Mouse (Mus musculus) kidney, postnatal 0 days (tissue): ENCODE data around the gene Dad1. TPM values are rescaled to one million over a fixed set of nuclear protein-coding genes. Genes with fewer than 3 reads are reported as not detected.

ENCODE experiments used
- ATAC-seq: fragments of 200-750 bp; cut with Nextera tagmentation; replicated peaks from 2 replicates; pipeline ENCODE4 v1.8.0; 2017; ENCODE audit warnings: low read depth, moderate number of reproducible peaks, moderate TSS enrichment, moderate library complexity; ENCODE audit not compliant: low FRiP score
- DNase-seq: peaks from one replicate; pipeline ENCODE4 v3.0.0-alpha.2; 2016; ENCODE audit warnings: low spot score
- H3K27ac ChIP-seq: fragments of 300-500 bp; sonication (generic); 2 replicates; pipeline ENCODE4 v1.5.1; 2014; ENCODE audit warnings: mild to moderate bottlenecking
- H3K27me3 ChIP-seq: fragments of 300-500 bp; sonication (generic); 2 replicates; pipeline ENCODE4 v1.6.1; 2014; ENCODE audit warnings: low read length, mixed read lengths; ENCODE audit not compliant: insufficient read depth
- H3K36me3 ChIP-seq: fragments of 300-500 bp; sonication (generic); 2 replicates; pipeline ENCODE4 v1.6.1; 2014; ENCODE audit warnings: low read length, mixed read lengths; ENCODE audit not compliant: insufficient read depth
- H3K4me1 ChIP-seq: fragments of 300-500 bp; sonication (generic); replicated peaks from 2 replicates; pipeline ENCODE4 v1.6.1; 2014; ENCODE audit warnings: antibody characterized with exemption, low read length, mixed read lengths; ENCODE audit not compliant: insufficient read depth
- H3K4me2 ChIP-seq: fragments of 300-500 bp; sonication (generic); 2 replicates; pipeline ENCODE4 v1.6.1; 2014; ENCODE audit warnings: mild to moderate bottlenecking, low read length, moderate library complexity, mixed read lengths
- H3K4me3 ChIP-seq: fragments of 300-500 bp; sonication (generic); replicated peaks from 2 replicates; pipeline ENCODE4 v1.5.1; 2014; ENCODE audit warnings: low read depth, low read length
- H3K9ac ChIP-seq: fragments of 300-500 bp; sonication (generic); 2 replicates; pipeline ENCODE4 v1.6.1; 2014; ENCODE audit warnings: low read depth, low read length
- H3K9me3 ChIP-seq: fragments of 300-500 bp; sonication (generic); replicated peaks from 2 replicates; pipeline ENCODE4 v1.6.1; 2016; ENCODE audit warnings: low read length, inconsistent platforms, mixed read lengths
- CTCF ChIP-seq: IDR thresholded peaks from 2 replicates; pipeline ENCODE4 v1.5.1; 2016; ENCODE audit warnings: antibody characterized with exemption, low read depth, mild to moderate bottlenecking, moderate library complexity
- WGBS: fragments of 180-500 bp; shearing (Covaris S2); extraction: QIAGEN DNeasy Blood & Tissue Kit; methylation state at CpG from one replicate; pipeline ENCODE4 v1.1.7; 2014; 5-methylcytosine and 5-hydroxymethylcytosine counted together
- polyA plus RNA-seq: library from polyadenylated mRNA; unstranded; fragments of >200 nt; fragmentation: Nextera tagmentation; extraction: Ambion mirVana; gene quantifications from 2 replicates; pipeline ENCODE4 v1.2.1, GENCODE M21; 2015

Dad1 gene
- polyA plus RNA-seq, 1 experiment from 2014 or later: 545 TPM

DNA sequence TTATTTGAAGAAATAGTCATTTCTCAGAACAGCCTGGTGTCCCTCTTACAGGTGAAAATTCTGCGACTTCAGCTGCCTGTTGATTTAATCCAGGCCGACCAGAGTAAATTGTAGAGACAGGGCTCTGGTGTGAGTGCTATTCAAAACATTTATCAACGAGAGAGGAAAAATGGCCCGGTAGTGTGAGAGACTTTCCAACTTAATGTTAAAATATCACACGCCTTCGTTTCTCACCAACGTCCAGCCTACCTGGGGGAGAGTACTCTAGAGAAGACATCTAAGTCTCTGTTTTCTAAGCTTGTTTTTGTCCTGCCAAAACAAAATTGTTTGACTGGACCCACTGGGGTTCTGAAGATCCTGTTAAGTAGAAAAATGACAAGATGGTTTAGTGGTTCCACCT, 34.1 kb downstream of the Dad1 start:
- Histone ChIP-seq H3K27ac (no peak overlapping the region), H3K4me2 (no peak overlapping the region), H3K9me3 (no peaks in the 10 kb centered on the region), H3K4me1 (peaks cover 12% of the 10 kb centered on the region), H3K36me3 (no peaks in the 10 kb centered on the region), H3K4me3 (no peak overlapping the region), H3K9ac (no peak overlapping the region), H3K27me3 (no peaks in the 10 kb centered on the region)
- DNase-seq (no peak), ATAC-seq (no peak)
- WGBS: 75% methylated on average over 7 of the region's 7 CpGs
- no peak for TF ChIP-seq CTCF

DNA sequence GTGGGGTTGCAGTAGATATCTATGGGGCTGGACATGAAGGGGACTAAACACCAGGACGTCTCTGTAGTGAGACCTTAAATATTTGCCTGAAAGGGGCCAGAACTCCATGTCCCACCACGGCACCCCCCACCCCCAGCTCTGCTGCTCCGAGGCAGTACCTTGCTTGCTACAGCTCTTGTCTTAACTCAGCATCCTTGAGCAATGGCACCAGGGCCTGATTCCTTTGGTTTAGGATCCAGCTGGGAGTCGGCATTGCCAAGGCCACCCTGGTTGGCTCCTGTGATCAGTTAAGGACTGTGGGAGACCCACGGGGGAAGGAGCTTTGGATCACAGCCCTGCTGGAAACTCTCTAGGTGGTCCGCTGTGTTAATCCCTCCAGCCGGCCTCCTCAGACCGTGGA, 34.6 kb downstream of the Dad1 start:
- Histone ChIP-seq H3K27ac (no peak overlapping the region), H3K9me3 (no peaks in the 10 kb centered on the region), H3K4me2 (no peak overlapping the region), H3K4me3 (no peak overlapping the region), H3K27me3 (no peaks in the 10 kb centered on the region), H3K4me1 (peaks cover 7% of the 10 kb centered on the region; the same call in 1 of the 2 replicates), H3K9ac (no peak overlapping the region), H3K36me3 (no peaks in the 10 kb centered on the region)
- ATAC-seq (no peak), DNase-seq (no peak)
- 45% methylated on average over 8 of the region's 8 CpGs for WGBS
- no peak for TF ChIP-seq CTCF

DNA sequence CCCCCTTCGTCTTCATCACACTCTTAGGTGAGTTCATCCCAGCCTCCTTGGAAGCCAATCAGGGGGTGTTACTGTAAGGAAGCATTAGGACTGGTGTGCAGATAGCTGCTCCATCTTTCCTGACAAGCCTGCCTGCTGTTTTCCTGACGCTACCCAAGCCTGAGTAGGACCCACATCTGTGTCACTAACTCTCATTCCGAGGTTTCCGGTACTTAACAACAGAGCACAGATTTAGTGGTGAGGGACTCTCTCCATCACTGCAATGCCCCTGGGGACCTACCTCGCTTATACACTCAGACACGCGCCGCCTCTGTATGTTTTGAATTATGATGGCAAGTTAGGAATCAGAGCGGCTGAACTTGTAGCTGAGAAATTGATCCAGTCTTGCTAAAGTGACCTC, 35.2 kb downstream of the Dad1 start:
- no peak for ATAC-seq
- no peak for TF ChIP-seq CTCF
- Histone ChIP-seq H3K9ac (no peak overlapping the region), H3K27ac (no peak overlapping the region), H3K4me3 (no peak overlapping the region), H3K27me3 (no peaks in the 10 kb centered on the region), H3K9me3 (no peaks in the 10 kb centered on the region), H3K36me3 (no peaks in the 10 kb centered on the region), H3K4me2 (no peak overlapping the region), H3K4me1 (peaks cover 7% of the 10 kb centered on the region; the same call in 1 of the 2 replicates)
- no peak for DNase-seq
- 44% methylated on average over 9 of the region's 9 CpGs for WGBS

DNA sequence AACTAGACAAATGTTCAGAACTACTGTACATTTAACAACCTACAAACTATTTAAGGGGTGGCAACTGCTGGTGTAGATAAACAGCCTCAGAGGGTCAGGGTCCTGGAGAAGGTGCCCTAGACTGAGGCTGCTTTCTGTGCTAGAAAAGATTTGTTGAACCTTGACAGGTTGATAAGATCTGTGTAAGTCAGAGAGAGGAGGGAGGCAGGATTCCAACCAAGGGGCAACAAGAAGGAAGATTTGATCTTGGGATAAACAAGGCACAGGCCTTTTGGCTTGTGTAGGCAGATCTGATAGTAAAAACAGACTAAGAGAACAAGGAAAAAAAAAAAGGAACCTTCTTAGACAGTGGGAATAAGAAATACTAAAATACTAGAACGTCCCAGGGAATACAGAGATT, 35.7 kb downstream of the Dad1 start:
- DNase-seq: no peak
- H3K9me3 ChIP-seq: no peaks in the 10 kb centered on the region
- H3K36me3 ChIP-seq: no peaks in the 10 kb centered on the region
- no peak for ATAC-seq
- WGBS: 24% methylated on average over 1 of the region's 1 CpGs
- no peak overlapping the region for H3K4me3 ChIP-seq
- TF ChIP-seq CTCF: no peak
- H3K4me2 ChIP-seq: no peak overlapping the region
- peaks cover 7% of the 10 kb centered on the region; the same call in 1 of the 2 replicates for H3K4me1 ChIP-seq
- no peaks in the 10 kb centered on the region for H3K27me3 ChIP-seq
- H3K27ac ChIP-seq: no peak overlapping the region
- H3K9ac ChIP-seq: no peak overlapping the region

DNA sequence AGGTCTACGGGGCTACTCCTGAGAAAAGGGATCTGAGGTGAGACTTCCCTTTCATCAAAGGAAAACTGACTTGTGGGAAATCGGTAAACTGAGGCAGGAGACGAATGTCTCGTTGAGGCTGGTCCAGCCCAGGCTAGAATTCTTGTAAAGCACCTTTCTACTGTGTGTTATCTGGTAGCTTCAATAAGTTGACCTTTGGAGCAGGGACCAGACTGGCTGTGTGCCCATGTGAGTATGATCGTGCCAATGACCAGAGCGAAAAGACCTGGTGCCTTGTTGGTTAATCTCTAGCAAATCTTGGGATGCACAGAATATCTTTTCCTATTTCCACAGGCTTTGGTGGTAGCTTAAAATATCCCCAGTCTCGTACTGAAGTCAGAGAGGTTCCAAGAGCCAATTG, 37.8 kb downstream of the Dad1 start:
- no peak for ATAC-seq
- 75% methylated on average over 7 of the region's 7 CpGs for WGBS
- TF ChIP-seq CTCF: no peak

DNA sequence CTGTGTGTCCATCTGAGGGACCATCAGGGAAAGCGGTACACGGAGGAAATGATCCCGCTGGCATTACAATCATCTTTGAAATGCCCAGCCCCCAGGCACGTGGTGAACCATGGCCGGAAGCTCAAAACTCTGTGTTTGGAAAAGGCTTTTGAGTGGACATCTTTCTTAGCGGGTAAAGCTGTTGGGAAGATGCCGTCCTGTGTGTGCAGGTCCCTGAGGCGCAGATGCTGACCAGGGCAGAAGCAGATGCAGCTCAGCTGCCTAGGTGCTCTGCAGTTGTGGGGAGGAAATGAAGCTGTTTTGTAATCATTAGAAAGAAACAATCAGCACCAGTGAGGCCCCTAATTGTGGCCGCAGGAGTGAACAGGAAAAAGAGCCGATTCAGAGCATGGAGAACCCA, 39.0 kb downstream of the Dad1 start:
- H3K27ac ChIP-seq: peak overlapping the region; percentile 43; the same call in 1 of the 2 replicates
- H3K9me3 ChIP-seq: no peaks in the 10 kb centered on the region
- no peak overlapping the region for H3K4me3 ChIP-seq
- WGBS: 54% methylated on average over 10 of the region's 10 CpGs
- no peak overlapping the region for H3K9ac ChIP-seq
- H3K36me3 ChIP-seq: no peaks in the 10 kb centered on the region
- DNase-seq: no peak
- no peaks in the 10 kb centered on the region for H3K27me3 ChIP-seq
- no peak for ATAC-seq
- no peak overlapping the region for H3K4me2 ChIP-seq
- no peak for TF ChIP-seq CTCF
- peaks cover 7% of the 10 kb centered on the region; the same call in 1 of the 2 replicates for H3K4me1 ChIP-seq

More for the DNA sequence above, 37.8 kb downstream of the Dad1 start:
- Histone ChIP-seq H3K4me3 (no peak overlapping the region), H3K9ac (no peak overlapping the region), H3K4me1 (peaks cover 7% of the 10 kb centered on the region; the same call in 1 of the 2 replicates), H3K4me2 (no peak overlapping the region), H3K36me3 (no peaks in the 10 kb centered on the region), H3K27me3 (no peaks in the 10 kb centered on the region), H3K27ac (no peak overlapping the region), H3K9me3 (no peaks in the 10 kb centered on the region)
- DNase-seq: no peak

DNA sequence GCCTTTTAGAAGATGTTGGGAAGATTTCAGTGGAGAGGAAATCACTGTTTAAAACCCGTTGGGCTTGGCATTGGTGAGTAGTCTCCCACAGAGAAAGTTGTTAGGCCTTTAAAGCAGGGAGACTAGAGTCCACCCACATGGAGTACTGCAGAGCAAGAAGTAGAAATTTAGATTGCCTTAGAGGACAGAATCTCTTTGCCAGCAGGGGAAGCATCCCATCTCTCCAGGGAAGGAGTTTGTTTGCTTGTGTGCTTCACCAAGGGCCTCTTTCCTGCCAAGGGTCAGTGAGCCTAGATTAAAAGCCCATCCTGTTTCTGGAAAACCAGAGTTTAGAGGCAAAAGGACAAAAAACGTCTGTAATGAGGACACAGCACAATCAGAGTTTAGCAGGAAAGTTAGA, 39.4 kb downstream of the Dad1 start:
- ATAC-seq: no peak
- H3K4me1 ChIP-seq: peaks cover 7% of the 10 kb centered on the region; the same call in 1 of the 2 replicates
- peak overlapping the region; percentile 43; the same call in 1 of the 2 replicates for H3K27ac ChIP-seq
- no peak overlapping the region for H3K9ac ChIP-seq
- WGBS: 23% methylated on average over 2 of the region's 2 CpGs
- DNase-seq: peak; percentile 51
- H3K4me2 ChIP-seq: no peak overlapping the region
- no peak overlapping the region for H3K4me3 ChIP-seq
- H3K36me3 ChIP-seq: no peaks in the 10 kb centered on the region
- H3K27me3 ChIP-seq: no peaks in the 10 kb centered on the region
- H3K9me3 ChIP-seq: no peaks in the 10 kb centered on the region
- TF ChIP-seq CTCF: no peak
